Mouse (Mus musculus) cerebellum, postnatal 10 days (tissue): Measurements from ENCODE around the gene Ppp1r12a.
A peak's percentile ranks its signal among the peaks of the same experiment; 100 is the strongest.
"Not testable (repeated sequence)": the region's sequence is repeated elsewhere in the genome, so short reads cannot be mapped to it uniquely, and the experiment has no call there.

Experiments used
- DNase-seq, 2 experiments: peaks; one replicate each; pipeline ENCODE4 v3.0.0; 2021; ENCODE audit warnings: mixed read lengths in 2 of 2

Gene Ppp1r12a

GRCm38 (mm10) chr10:108202126-108202525 lies 40.1 kb downstream of the Ppp1r12a start:
- no peak for DNase-seq

- no peak for DNase-seq
These were observed 41.4 kb downstream of the Ppp1r12a start for GRCm38 (mm10) chr10:108203440-108203839.

- DNase-seq: no peak
These were observed 47.4 kb downstream of the Ppp1r12a start for GRCm38 (mm10) chr10:108209396-108209795.

GRCm38 (mm10) chr10:108224413-108224812 lies 62.4 kb downstream of the Ppp1r12a start:
- no peak for DNase-seq

- DNase-seq: no peak
These were observed 75.1 kb downstream of the Ppp1r12a start for GRCm38 (mm10) chr10:108237049-108237448.

- no peak for DNase-seq
These were observed 77.1 kb downstream of the Ppp1r12a start for GRCm38 (mm10) chr10:108239061-108239460.

GRCm38 (mm10) chr10:108250710-108251109 lies 88.7 kb downstream of the Ppp1r12a start:
- DNase-seq: no peak

GRCm38 (mm10) chr10:108251181-108251580 lies 89.2 kb downstream of the Ppp1r12a start:
- no peak for DNase-seq

- DNase-seq: no peak
These were observed 93.9 kb downstream of the Ppp1r12a start for GRCm38 (mm10) chr10:108255812-108256376.

- DNase-seq: no peak
These were observed 98.9 kb downstream of the Ppp1r12a start for GRCm38 (mm10) chr10:108260931-108261330.

GRCm38 (mm10) chr10:108264641-108265040 lies 102.6 kb downstream of the Ppp1r12a start:
- DNase-seq: no peak

GRCm38 (mm10) chr10:108271201-108271600 lies 109.2 kb downstream of the Ppp1r12a start:
- no peak for DNase-seq

GRCm38 (mm10) chr10:108276678-108277077 lies 114.7 kb downstream of the Ppp1r12a start:
- no peak for DNase-seq

- no peak for DNase-seq
These were observed 115.2 kb downstream of the Ppp1r12a start for GRCm38 (mm10) chr10:108277198-108277597.

- not testable (repeated sequence) for DNase-seq
These were observed 119.1 kb downstream of the Ppp1r12a start for GRCm38 (mm10) chr10:108281099-108281498.

GRCm38 (mm10) chr10:108282351-108282750 lies 120.4 kb downstream of the Ppp1r12a start:
- no peak for DNase-seq

- DNase-seq: no peak
These were observed 121.4 kb downstream of the Ppp1r12a start for GRCm38 (mm10) chr10:108283418-108283817.

- DNase-seq: no peak
These were observed 121.8 kb downstream of the Ppp1r12a start for GRCm38 (mm10) chr10:108283837-108284236.

- DNase-seq: no peak
These were observed 122.5 kb downstream of the Ppp1r12a start for GRCm38 (mm10) chr10:108284445-108284844.

- DNase-seq: peak in 1 of 2 experiments; percentile 24
These were observed 123.0 kb downstream of the Ppp1r12a start for GRCm38 (mm10) chr10:108284977-108285376.

GRCm38 (mm10) chr10:108286658-108287437 lies 124.9 kb downstream of the Ppp1r12a start:
- DNase-seq: no peak

GRCm38 (mm10) chr10:108287438-108287801 lies 125.4 kb downstream of the Ppp1r12a start:
- DNase-seq: no peak

GRCm38 (mm10) chr10:108290046-108290445 lies 128.1 kb downstream of the Ppp1r12a start:
- no peak for DNase-seq

- no peak for DNase-seq
These were observed 129.9 kb downstream of the Ppp1r12a start for GRCm38 (mm10) chr10:108291688-108292471.
